Mouse (Mus musculus): ENCODE results near the gene Cdk14.

DNA sequence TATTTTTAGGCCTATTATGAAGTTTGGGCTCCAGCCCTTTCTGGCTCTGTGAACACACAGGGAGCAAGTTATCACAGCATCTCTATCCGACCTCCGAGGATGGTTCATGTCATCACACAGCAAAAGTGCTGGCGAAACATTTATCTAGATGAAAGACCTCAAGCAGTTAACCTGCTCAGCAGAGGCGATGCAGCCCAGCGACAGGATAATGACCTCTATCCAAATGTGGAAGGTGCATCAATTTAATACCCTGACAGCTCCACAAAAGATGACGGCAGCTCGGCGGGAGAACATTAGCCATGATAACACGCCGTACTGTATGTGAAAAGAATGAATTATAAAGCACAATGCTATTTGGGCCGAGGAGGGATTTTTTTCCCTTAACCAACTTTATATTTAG, 586.2 kb downstream of the Cdk14 start:
- TF ChIP-seq EP300 (IDR thresholded peaks at IDR 0.05) (no peak), CTCF (IDR thresholded peaks at IDR 0.05) (no peak)
